Mouse (Mus musculus): Measurements from ENCODE around the gene Mthfd1l.

- no peak for TF ChIP-seq POLR2A (IDR thresholded peaks at IDR 0.05; ENCODE audit: insufficient read depth, low read length)
- TF ChIP-seq CTCF (IDR thresholded peaks at IDR 0.05; ENCODE audit: low read depth, low read length): no peak
Measured at GRCm38 (mm10) chr10:3931831-3932230, 41.1 kb upstream of the Mthfd1l start.
